Mouse (Mus musculus) megakaryocyte, embryonic 14.5 days (primary cell): ENCODE data around the gene 9830107B12Rik.

Experiments
- FLI1 ChIP-seq: IDR thresholded peaks from 2 replicates; pipeline ENCODE4 v1.6.1; 2012; ENCODE audit warnings: low read length, inconsistent platforms, mixed read lengths
- GATA1 ChIP-seq: IDR thresholded peaks from 3 replicates; pipeline ENCODE4 v1.6.1; 2012; ENCODE audit warnings: mixed read lengths, low read length, inconsistent platforms, borderline replicate concordance

- TF ChIP-seq GATA1 (no peak), FLI1 (no peak)
Measured at GRCm38 (mm10) chr17:48096321-48096720, 49.7 kb downstream of the 9830107B12Rik start.
